Mouse (Mus musculus) limb, embryonic 15.5 days (tissue): ENCODE data around the gene Gm28053. TPM values are rescaled to one million over a fixed set of nuclear protein-coding genes. Genes with fewer than 3 reads are reported as not detected.
"Not testable (repeated sequence)": the region's sequence is repeated elsewhere in the genome, so short reads cannot be mapped to it uniquely, and the experiment has no call there.

ENCODE experiments used
- ATAC-seq: fragments of 200-750 bp; cut with Nextera tagmentation; 2 replicates; pipeline ENCODE4 v1.8.0; 2017; ENCODE audit warnings: low read depth, moderate TSS enrichment; ENCODE audit not compliant: insufficient number of reproducible peaks, low FRiP score, low TSS enrichment
- H3K27ac ChIP-seq: fragments of 300-500 bp; sonication (generic); 2 replicates; pipeline ENCODE4 v1.5.1; 2015; ENCODE audit warnings: moderate library complexity, mild to moderate bottlenecking, inconsistent platforms
- H3K27me3 ChIP-seq: fragments of 300-500 bp; sonication (generic); 2 replicates; pipeline ENCODE4 v1.6.1; 2015; ENCODE audit warnings: inconsistent platforms
- H3K36me3 ChIP-seq: fragments of 300-500 bp; sonication (generic); 2 replicates; pipeline ENCODE4 v1.6.1; 2015; ENCODE audit warnings: inconsistent platforms
- H3K4me1 ChIP-seq: fragments of 300-500 bp; sonication (generic); 2 replicates; pipeline ENCODE4 v1.6.1; 2015; ENCODE audit warnings: inconsistent platforms
- H3K4me2 ChIP-seq: fragments of 300-500 bp; sonication (generic); 2 replicates; pipeline ENCODE4 v1.6.1; 2015; ENCODE audit warnings: mild to moderate bottlenecking, inconsistent platforms
- H3K4me3 ChIP-seq: fragments of 300-500 bp; sonication (generic); 2 replicates; pipeline ENCODE4 v1.5.1; 2015; ENCODE audit warnings: mild to moderate bottlenecking, inconsistent platforms
- H3K9ac ChIP-seq: fragments of 300-500 bp; sonication (generic); 2 replicates; pipeline ENCODE4 v1.6.1; 2015; ENCODE audit warnings: inconsistent platforms
- H3K9me3 ChIP-seq: fragments of 300-500 bp; sonication (generic); 2 replicates; pipeline ENCODE4 v1.6.1; 2016; ENCODE audit warnings: inconsistent platforms
- WGBS: fragments of 180-500 bp; shearing (Covaris S2); methylation state at CpG from one replicate; pipeline ENCODE4 v1.1.7; 2015; 5-methylcytosine and 5-hydroxymethylcytosine counted together
- polyA plus RNA-seq: library from polyadenylated mRNA; unstranded; fragments of >200 nt; fragmentation: Nextera tagmentation; extraction: Ambion mirVana; gene quantifications from 2 replicates; pipeline ENCODE4 v1.2.1, GENCODE M21; 2015

Gm28053 gene
- polyA plus RNA-seq, 1 experiment from 2014 or later = 2.4 TPM

GRCm38 (mm10) chr6:48681472-48682090, 36.8 kb upstream of the Gm28053 start:
- H3K9me3 ChIP-seq = no peaks in the 10 kb centered on the region
- no peaks in the 10 kb centered on the region for H3K4me1 ChIP-seq
- no peak for ATAC-seq
- no peaks in the 10 kb centered on the region for H3K36me3 ChIP-seq
- 70% methylated on average over 3 of the region's 3 CpGs for WGBS
- no peak overlapping the region for H3K4me2 ChIP-seq
- H3K9ac ChIP-seq = no peak overlapping the region
- H3K4me3 ChIP-seq = no peak overlapping the region
- H3K27ac ChIP-seq = no peak overlapping the region
- H3K27me3 ChIP-seq = no peaks in the 10 kb centered on the region

- no peaks in the 10 kb centered on the region for H3K36me3 ChIP-seq
- no peaks in the 10 kb centered on the region for H3K9me3 ChIP-seq
- no peak overlapping the region for H3K4me2 ChIP-seq
- WGBS = 77% methylated on average over 4 of the region's 4 CpGs
- H3K27me3 ChIP-seq = no peaks in the 10 kb centered on the region
- H3K4me1 ChIP-seq = no peaks in the 10 kb centered on the region
- no peak overlapping the region for H3K9ac ChIP-seq
- ATAC-seq = no peak
- H3K4me3 ChIP-seq = no peak overlapping the region
- H3K27ac ChIP-seq = no peak overlapping the region
These were observed 36.1 kb upstream of the Gm28053 start for GRCm38 (mm10) chr6:48682271-48682670.

- not testable (repeated sequence) for H3K9me3 ChIP-seq, H3K4me3 ChIP-seq, H3K27ac ChIP-seq, H3K4me2 ChIP-seq, H3K4me1 ChIP-seq, ATAC-seq, H3K27me3 ChIP-seq, H3K9ac ChIP-seq, H3K36me3 ChIP-seq
- 97% methylated on average over 4 of the region's 4 CpGs for WGBS
These were observed 35.1 kb upstream of the Gm28053 start for GRCm38 (mm10) chr6:48683263-48683821.

GRCm38 (mm10) chr6:48684319-48684718, 34.1 kb upstream of the Gm28053 start, which contains the start of gene Gimap4:
Gene Gimap4, plus strand, starts transcription at chr6:48684549.
- no peak within 1 kb of the TSS for H3K4me2 ChIP-seq
- no peak within 1 kb of the TSS for H3K27ac ChIP-seq
- 67% methylated on average over 5 of the region's 5 CpGs for WGBS
- no peaks in the 10 kb centered on the region for H3K4me1 ChIP-seq
- no peak for ATAC-seq
- H3K27me3 ChIP-seq = no peaks in the 10 kb centered on the region
- no peak within 1 kb of the TSS for H3K9ac ChIP-seq
- H3K9me3 ChIP-seq = no peaks in the 10 kb centered on the region
- no peaks in the 10 kb centered on the region for H3K36me3 ChIP-seq
- no peak within 1 kb of the TSS for H3K4me3 ChIP-seq

- H3K4me2 ChIP-seq = no peak overlapping the region
- ATAC-seq = no peak
- H3K4me3 ChIP-seq = no peak overlapping the region
- 67% methylated on average over 4 of the region's 4 CpGs for WGBS
- H3K36me3 ChIP-seq = no peaks in the 10 kb centered on the region
- H3K27me3 ChIP-seq = no peaks in the 10 kb centered on the region
- no peak overlapping the region for H3K9ac ChIP-seq
- no peaks in the 10 kb centered on the region for H3K9me3 ChIP-seq
- H3K27ac ChIP-seq = no peak overlapping the region
- no peaks in the 10 kb centered on the region for H3K4me1 ChIP-seq
These were observed 33.6 kb upstream of the Gm28053 start for GRCm38 (mm10) chr6:48684806-48685205.

GRCm38 (mm10) chr6:48685251-48685650, 33.2 kb upstream of the Gm28053 start:
- ATAC-seq = no peak
- H3K4me1 ChIP-seq = no peaks in the 10 kb centered on the region
- H3K9ac ChIP-seq = no peak overlapping the region
- H3K36me3 ChIP-seq = no peaks in the 10 kb centered on the region
- H3K27ac ChIP-seq = no peak overlapping the region
- no peak overlapping the region for H3K4me3 ChIP-seq
- no peaks in the 10 kb centered on the region for H3K27me3 ChIP-seq
- no peaks in the 10 kb centered on the region for H3K9me3 ChIP-seq
- H3K4me2 ChIP-seq = no peak overlapping the region
- WGBS = 76% methylated on average over 2 of the region's 2 CpGs

- Histone ChIP-seq H3K4me2 (no peak overlapping the region), H3K4me3 (no peak overlapping the region), H3K9me3 (no peaks in the 10 kb centered on the region), H3K9ac (no peak overlapping the region), H3K27ac (no peak overlapping the region), H3K27me3 (no peaks in the 10 kb centered on the region), H3K36me3 (no peaks in the 10 kb centered on the region), H3K4me1 (no peaks in the 10 kb centered on the region)
- 85% methylated on average over 7 of the region's 7 CpGs for WGBS
- ATAC-seq = no peak
These were observed 32.4 kb upstream of the Gm28053 start for GRCm38 (mm10) chr6:48685694-48686665.

GRCm38 (mm10) chr6:48687077-48687476, 31.3 kb upstream of the Gm28053 start:
- no peak overlapping the region for H3K4me2 ChIP-seq
- H3K9ac ChIP-seq = no peak overlapping the region
- H3K27ac ChIP-seq = no peak overlapping the region
- 55% methylated on average over 2 of the region's 2 CpGs for WGBS
- no peak overlapping the region for H3K4me3 ChIP-seq
- H3K36me3 ChIP-seq = no peaks in the 10 kb centered on the region
- ATAC-seq = no peak
- no peaks in the 10 kb centered on the region for H3K4me1 ChIP-seq
- H3K27me3 ChIP-seq = no peaks in the 10 kb centered on the region
- H3K9me3 ChIP-seq = no peaks in the 10 kb centered on the region

GRCm38 (mm10) chr6:48689320-48689719, 29.1 kb upstream of the Gm28053 start:
- no peak for ATAC-seq
- Histone ChIP-seq H3K4me3 (no peak overlapping the region), H3K27ac (no peak overlapping the region), H3K4me2 (no peak overlapping the region), H3K27me3 (no peaks in the 10 kb centered on the region), H3K9ac (no peak overlapping the region), H3K36me3 (no peaks in the 10 kb centered on the region), H3K4me1 (no peaks in the 10 kb centered on the region), H3K9me3 (no peaks in the 10 kb centered on the region)
- WGBS = 91% methylated on average over 2 of the region's 2 CpGs

- no peak overlapping the region for H3K27ac ChIP-seq
- H3K9ac ChIP-seq = no peak overlapping the region
- no peaks in the 10 kb centered on the region for H3K27me3 ChIP-seq
- ATAC-seq = no peak
- no peaks in the 10 kb centered on the region for H3K9me3 ChIP-seq
- H3K36me3 ChIP-seq = no peaks in the 10 kb centered on the region
- H3K4me3 ChIP-seq = no peak overlapping the region
- no peak overlapping the region for H3K4me2 ChIP-seq
- no peaks in the 10 kb centered on the region for H3K4me1 ChIP-seq
- 78% methylated on average over 6 of the region's 6 CpGs for WGBS
These were observed 25.4 kb upstream of the Gm28053 start for GRCm38 (mm10) chr6:48692962-48693361.

- Histone ChIP-seq H3K27ac (no peak overlapping the region), H3K4me2 (no peak overlapping the region), H3K9me3 (no peaks in the 10 kb centered on the region), H3K36me3 (no peaks in the 10 kb centered on the region), H3K9ac (no peak overlapping the region), H3K4me3 (no peak overlapping the region), H3K4me1 (no peaks in the 10 kb centered on the region), H3K27me3 (no peaks in the 10 kb centered on the region)
- no peak for ATAC-seq
- 80% methylated on average over 4 of the region's 4 CpGs for WGBS
These were observed 21.4 kb upstream of the Gm28053 start for GRCm38 (mm10) chr6:48696830-48697554.
